Mouse (Mus musculus) embryonic stem cell, embryonic (primary cell): ENCODE results near the gene Tubb5.

Experiments used
- CTCF ChIA-PET, 4 experiments: fragments of 300-600 bp in 2 of 4; fragments of 350-600 bp in 2 of 4; sonication (Branson Sonifier 250); formaldehyde crosslinking; loops; one replicate each; lab custom pipeline; 2022; ENCODE audit warnings: inconsistent platforms in 2 of 4; lab: Charles Lee
- POLR2A ChIA-PET, 4 experiments: fragments of 300-600 bp in 2 of 4; fragments of 350-600 bp in 2 of 4; sonication (Branson Sonifier 250); formaldehyde crosslinking; loops; one replicate each; lab custom pipeline; 2022; ENCODE audit warnings: antibody characterized with exemption in 4 of 4, inconsistent platforms in 1 of 4; lab: Charles Lee

The Tubb5 gene

GRCm38 (mm10) chr17:35838122-35838544 lies at the start of gene Tubb5:
Tubb5 (minus strand) TSS chr17:35838306.
- CTCF ChIA-PET, result interaction anchor here (0.6 to 8.3 kb wide), 7 partner anchors 13 to 96 kb away, joined by 3 to 50 read pairs (median 5); partner anchors contain the start of gene Flot1 (in 1 of the 4)
- POLR2A ChIA-PET, result interaction anchor here (0.7 to 17.7 kb wide), 60 partner anchors 7 to 1135 kb away, joined by 3 to 490 read pairs (median 6); partner anchors contain the start of genes Dhx16 (in 3 of the 4), Flot1 (in 3 of the 4), Ier3 (in 3 of the 4) and Nrm (in 3 of the 4)

GRCm38 (mm10) chr17:35887725-35888124 lies 49.6 kb upstream of the Tubb5 start:
- ChIA-PET POLR2A (interaction anchor here (0.5 to 6.9 kb wide), 84 partner anchors 7 to 753 kb away, joined by 3 to 73 read pairs (median 6); partner anchors contain the start of genes Dhx16 (in 3 of the 4), Mdc1 (in 3 of the 4), Mrps18b (in 3 of the 4) and Ppp1r10 (in 3 of the 4)), CTCF (interaction anchor here (0.5 to 4.5 kb wide), 26 partner anchors 8 to 173 kb away, joined by 3 to 28 read pairs (median 4); partner anchors contain the start of genes Dhx16 (in 2 of the 4), Flot1 (in 1 of the 4), Mdc1 (in 1 of the 4) and Mrps18b (in 1 of the 4))

- POLR2A ChIA-PET, result interaction anchor here in 3 of 4 experiments (0.9 to 2.3 kb wide), 4 partner anchors 9 to 48 kb away, joined by 3 to 9 read pairs (median 4); no protein-coding TSS in a partner anchor
- CTCF ChIA-PET, result interaction anchor here in 2 of 4 experiments (0.5 to 2.1 kb wide), 2 partner anchors 10 to 449 kb away, joined by 3 to 7 read pairs; no protein-coding TSS in a partner anchor
Observed at GRCm38 (mm10) chr17:35883777-35884176, 45.7 kb upstream of the Tubb5 start.

- POLR2A ChIA-PET, result interaction anchor here in 3 of 4 experiments (0.7 to 6.9 kb wide), 28 partner anchors 7 to 1163 kb away, joined by 3 to 73 read pairs (median 4); partner anchors contain the start of genes Flot1 (in 3 of the 3), Ier3 (in 2 of the 3), Nrm (in 2 of the 3) and Gabbr1 (in 1 of the 3)
- CTCF ChIA-PET, result interaction anchor here (0.6 to 2.1 kb wide), 4 partner anchors 9 to 24 kb away, joined by 4 to 12 read pairs (median 6); no protein-coding TSS in a partner anchor
Observed at GRCm38 (mm10) chr17:35882924-35883323, 44.8 kb upstream of the Tubb5 start.

GRCm38 (mm10) chr17:35879245-35880057 lies 41.3 kb upstream of the Tubb5 start, which contains the start of gene Dhx16:
Dhx16 (plus strand) TSS chr17:35879819.
- CTCF ChIA-PET, result interaction anchor here (0.6 to 2.7 kb wide), 38 partner anchors 8 to 1112 kb away, joined by 3 to 11 read pairs (median 3); partner anchors contain the start of genes Ppp1r18 (in 2 of the 4), Abcf1 (in 1 of the 4), Flot1 (in 1 of the 4) and Ier3 (in 1 of the 4)
- POLR2A ChIA-PET, result interaction anchor here (0.6 to 6.9 kb wide), 52 partner anchors 8 to 285 kb away, joined by 3 to 73 read pairs (median 6); partner anchors contain the start of genes Mrps18b (in 4 of the 4), Ppp1r10 (in 4 of the 4), 2310061I04Rik (in 2 of the 4) and Ier3 (in 2 of the 4)

GRCm38 (mm10) chr17:35874721-35875120 lies 36.6 kb upstream of the Tubb5 start:
- ChIA-PET CTCF (interaction anchor here (0.6 to 3.4 kb wide), 41 partner anchors 10 to 295 kb away, joined by 3 to 58 read pairs (median 5); partner anchors contain the start of genes Ppp1r18 (in 3 of the 4), Nrm (in 2 of the 4), Ier3 (in 1 of the 4) and Mdc1 (in 1 of the 4)), POLR2A (interaction anchor here (0.5 to 3.5 kb wide), 35 partner anchors 10 to 137 kb away, joined by 3 to 44 read pairs (median 5); partner anchors contain the start of genes Mdc1 (in 3 of the 4), Nrm (in 2 of the 4), Ier3 (in 1 of the 4) and Mrps18b (in 1 of the 4))

- ChIA-PET CTCF (interaction anchor here (0.5 to 3.4 kb wide), 135 partner anchors 8 to 1908 kb away, joined by 3 to 58 read pairs (median 4); partner anchors contain the start of genes Ppp1r18 (in 4 of the 4), Ier3 (in 3 of the 4), Mdc1 (in 3 of the 4) and 2310061I04Rik (in 2 of the 4)), POLR2A (interaction anchor here (0.5 to 3.5 kb wide), 70 partner anchors 8 to 372 kb away, joined by 3 to 44 read pairs (median 4); partner anchors contain the start of genes Mdc1 (in 3 of the 4), Nrm (in 3 of the 4), Ier3 (in 2 of the 4) and Flot1 (in 1 of the 4))
Observed at GRCm38 (mm10) chr17:35873774-35874519, 35.8 kb upstream of the Tubb5 start.

- CTCF ChIA-PET, result interaction anchor here (0.6 to 2.9 kb wide), 10 partner anchors 8 to 132 kb away, joined by 3 to 9 read pairs (median 4); no protein-coding TSS in a partner anchor
- POLR2A ChIA-PET, result interaction anchor here (0.6 to 19.8 kb wide), 28 partner anchors 9 to 60 kb away, joined by 3 to 490 read pairs (median 5); partner anchors contain the start of genes Nrm (in 4 of the 4), Mdc1 (in 3 of the 4), Dhx16 (in 2 of the 4) and Flot1 (in 2 of the 4)
Observed at GRCm38 (mm10) chr17:35870884-35871696, 33.0 kb upstream of the Tubb5 start.

- CTCF ChIA-PET, result interaction anchor here (0.6 to 2.9 kb wide), 13 partner anchors 9 to 131 kb away, joined by 3 to 11 read pairs (median 5); no protein-coding TSS in a partner anchor
- POLR2A ChIA-PET, result interaction anchor here (0.6 to 19.8 kb wide), 35 partner anchors 9 to 959 kb away, joined by 3 to 490 read pairs (median 4); partner anchors contain the start of genes Nrm (in 4 of the 4), Mdc1 (in 3 of the 4), Dhx16 (in 2 of the 4) and Flot1 (in 2 of the 4)
Observed at GRCm38 (mm10) chr17:35870151-35870883, 32.2 kb upstream of the Tubb5 start.

- POLR2A ChIA-PET, result interaction anchor here (0.7 to 19.8 kb wide), 31 partner anchors 9 to 135 kb away, joined by 3 to 490 read pairs (median 5); partner anchors contain the start of genes Ier3 (in 3 of the 4), Mdc1 (in 3 of the 4), 2310061I04Rik (in 1 of the 4) and Dhx16 (in 1 of the 4)
- CTCF ChIA-PET, result interaction anchor here in 3 of 4 experiments (0.7 to 2.9 kb wide), 12 partner anchors 11 to 285 kb away, joined by 3 to 11 read pairs (median 4); partner anchors contain the start of gene Mdc1 (in 1 of the 3)
Observed at GRCm38 (mm10) chr17:35869346-35870067, 31.4 kb upstream of the Tubb5 start.

- CTCF ChIA-PET, result interaction anchor here (0.5 to 2.9 kb wide), 12 partner anchors 11 to 1322 kb away, joined by 3 to 11 read pairs (median 4); partner anchors contain the start of gene Mdc1 (in 1 of the 4)
- POLR2A ChIA-PET, result interaction anchor here (0.7 to 19.8 kb wide), 22 partner anchors 8 to 135 kb away, joined by 3 to 490 read pairs (median 5); partner anchors contain the start of genes Mdc1 (in 3 of the 4), Ier3 (in 2 of the 4), 2310061I04Rik (in 1 of the 4) and Dhx16 (in 1 of the 4)
Observed at GRCm38 (mm10) chr17:35868961-35869345, 30.8 kb upstream of the Tubb5 start.

- CTCF ChIA-PET, result interaction anchor here (0.5 to 2.3 kb wide), 6 partner anchors 21 to 1323 kb away, joined by 3 to 11 read pairs (median 4); partner anchors contain the start of gene Mdc1 (in 1 of the 4)
- POLR2A ChIA-PET, result interaction anchor here in 3 of 4 experiments (0.6 to 19.8 kb wide), 19 partner anchors 8 to 71 kb away, joined by 3 to 490 read pairs (median 4); partner anchors contain the start of genes Dhx16 (in 1 of the 3), Ier3 (in 1 of the 3), Mdc1 (in 1 of the 3) and Mrps18b (in 1 of the 3)
Observed at GRCm38 (mm10) chr17:35868165-35868820, 30.2 kb upstream of the Tubb5 start.
